Mouse (Mus musculus): Measurements from ENCODE around the gene B4galnt1.
"Not testable (repeated sequence)": the region's sequence is repeated elsewhere in the genome, so short reads cannot be mapped to it uniquely, and the experiment has no call there.

B4galnt1 gene

GRCm38 (mm10) chr10:127141500-127141899, 23.5 kb upstream of the B4galnt1 start:
- ATAC-seq (ENCODE audit: low TSS enrichment), result no peak

GRCm38 (mm10) chr10:127143228-127143627, 21.8 kb upstream of the B4galnt1 start:
- ATAC-seq (ENCODE audit: low TSS enrichment), result no peak

- ATAC-seq (ENCODE audit: low TSS enrichment), result no peak
These were observed 20.5 kb upstream of the B4galnt1 start for GRCm38 (mm10) chr10:127144536-127144935.

- no peak for ATAC-seq (ENCODE audit: low TSS enrichment)
These were observed 19.7 kb upstream of the B4galnt1 start for GRCm38 (mm10) chr10:127145303-127145702.

GRCm38 (mm10) chr10:127147135-127147534, 17.9 kb upstream of the B4galnt1 start:
- no peak for ATAC-seq (ENCODE audit: low TSS enrichment)

GRCm38 (mm10) chr10:127150471-127150872, 14.6 kb upstream of the B4galnt1 start:
- no peak for ATAC-seq (ENCODE audit: low TSS enrichment)

- ATAC-seq (ENCODE audit: low TSS enrichment), result not testable (repeated sequence)
These were observed 13.8 kb upstream of the B4galnt1 start for GRCm38 (mm10) chr10:127151233-127151632.

GRCm38 (mm10) chr10:127152556-127152955, 12.5 kb upstream of the B4galnt1 start:
- ATAC-seq (ENCODE audit: low TSS enrichment), result not testable (repeated sequence)

- ATAC-seq (ENCODE audit: low TSS enrichment), result no peak
These were observed 11.7 kb upstream of the B4galnt1 start for GRCm38 (mm10) chr10:127153323-127153722.

GRCm38 (mm10) chr10:127154241-127154640, 10.8 kb upstream of the B4galnt1 start:
- no peak for ATAC-seq (ENCODE audit: low TSS enrichment)

GRCm38 (mm10) chr10:127154652-127155051, 10.4 kb upstream of the B4galnt1 start:
- ATAC-seq (ENCODE audit: low TSS enrichment), result no peak

- no peak for ATAC-seq (ENCODE audit: low TSS enrichment)
These were observed 8.9 kb upstream of the B4galnt1 start for GRCm38 (mm10) chr10:127156089-127156488.

GRCm38 (mm10) chr10:127156511-127156910, 8.5 kb upstream of the B4galnt1 start:
- no peak for ATAC-seq (ENCODE audit: low TSS enrichment)

GRCm38 (mm10) chr10:127158471-127158870, 6.6 kb upstream of the B4galnt1 start:
- no peak for ATAC-seq (ENCODE audit: low TSS enrichment)

GRCm38 (mm10) chr10:127160081-127160480, 4.9 kb upstream of the B4galnt1 start:
- peak; percentile 29; the same call in 1 of the 2 replicates for ATAC-seq (ENCODE audit: low TSS enrichment)

- ATAC-seq (ENCODE audit: low TSS enrichment), result no peak
These were observed 4.3 kb upstream of the B4galnt1 start for GRCm38 (mm10) chr10:127160728-127161127.

GRCm38 (mm10) chr10:127162771-127163261, 2.2 kb upstream of the B4galnt1 start:
- ATAC-seq (ENCODE audit: low TSS enrichment), result peak; percentile 79

- no peak for ATAC-seq (ENCODE audit: low TSS enrichment)
These were observed 835 bp upstream of the B4galnt1 start for GRCm38 (mm10) chr10:127164190-127164589.

- peak; percentile 17; the same call in 1 of the 2 replicates for ATAC-seq (ENCODE audit: low TSS enrichment)
These were observed 279 bp downstream of the B4galnt1 start for GRCm38 (mm10) chr10:127165354-127165653.

- peak; percentile 7; the same call in 1 of the 2 replicates for ATAC-seq (ENCODE audit: low TSS enrichment)
These were observed 804 bp downstream of the B4galnt1 start for GRCm38 (mm10) chr10:127165654-127166403.

GRCm38 (mm10) chr10:127166404-127166715, 1.3 kb downstream of the B4galnt1 start:
- no peak for ATAC-seq (ENCODE audit: low TSS enrichment)

- ATAC-seq (ENCODE audit: low TSS enrichment), result no peak
These were observed 2.0 kb downstream of the B4galnt1 start for GRCm38 (mm10) chr10:127166771-127167613.

- no peak for ATAC-seq (ENCODE audit: low TSS enrichment)
These were observed 2.7 kb downstream of the B4galnt1 start for GRCm38 (mm10) chr10:127167614-127168192.

Data from frontal cortex, adult (tissue).